Mouse (Mus musculus) CH12.LX (cell line): ENCODE data around the gene Phrf1. TPM values are rescaled to one million over a fixed set of nuclear protein-coding genes. Genes with fewer than 3 reads are reported as not detected.

Experiments used
- polyA plus RNA-seq: library from polyadenylated mRNA; unstranded; fragments of >175 nt; gene quantifications from 2 replicates; pipeline ENCODE4 v1.2.1, GENCODE M21; 2012; ENCODE audit warnings: low read depth; ENCODE audit not compliant: insufficient read length
- total RNA-seq, 2 experiments: library from RNA; depleted of rRNA; stranded (reverse); fragments of 300-350 nt in 1 of 2; fragments of >200 nt in 1 of 2; gene quantifications; 2 replicates each; pipeline ENCODE4 v1.2.3; 2012 to 2014

Phrf1 gene
- total and polyA plus RNA-seq, 3 experiments, result 22.4 to 59.2 (median 52.5) TPM

Other genes starting within 250 kb of the Phrf1 start
Only the 20 nearest of the 31 such genes appear.
- not detected in 2 replicates for gene Gm17387, start 199.7 kb upstream of the Phrf1 start, total RNA-seq (2012; rRNA removed)
- not detected in 2 replicates for gene Gm17387, start 199.7 kb upstream of the Phrf1 start, total RNA-seq (2014; rRNA removed)
- gene Gm17387, start 199.7 kb upstream of the Phrf1 start, polyA plus RNA-seq, result not detected in 2 replicates
- gene B4galnt4, start 167.7 kb upstream of the Phrf1 start, total RNA-seq (2012; rRNA removed), result 11.2 and 13.1 TPM in 2 replicates
- gene B4galnt4, start 167.7 kb upstream of the Phrf1 start, total RNA-seq (2014; rRNA removed), result 0.70 and 0.91 TPM in 2 replicates
- 2.9 TPM in 2 replicates for gene B4galnt4, start 167.7 kb upstream of the Phrf1 start, polyA plus RNA-seq
- gene Pkp3, start 150.6 kb upstream of the Phrf1 start, total RNA-seq (2012; rRNA removed), result 52.8 and 63.1 TPM in 2 replicates
- 23.9 and 25.3 TPM in 2 replicates for gene Pkp3, start 150.6 kb upstream of the Phrf1 start, total RNA-seq (2014; rRNA removed)
- 37.8 and 38.0 TPM in 2 replicates for gene Pkp3, start 150.6 kb upstream of the Phrf1 start, polyA plus RNA-seq
- gene Sigirr, start 128.2 kb upstream of the Phrf1 start, total RNA-seq (2012; rRNA removed), result 12.9 and 19.2 TPM in 2 replicates
- 13.2 and 15.6 TPM in 2 replicates for gene Sigirr, start 128.2 kb upstream of the Phrf1 start, total RNA-seq (2014; rRNA removed)
- gene Sigirr, start 128.2 kb upstream of the Phrf1 start, polyA plus RNA-seq, result 15.2 and 16.1 TPM in 2 replicates
- 0.04 TPM in 2 replicates for gene Ano9, start 111.0 kb upstream of the Phrf1 start, total RNA-seq (2012; rRNA removed)
- gene Ano9, start 111.0 kb upstream of the Phrf1 start, total RNA-seq (2014; rRNA removed), result not detected in 2 replicates
- not detected in 2 replicates for gene Ano9, start 111.0 kb upstream of the Phrf1 start, polyA plus RNA-seq
- 10.6 and 12.0 TPM in 2 replicates for gene Ptdss2, start 106.4 kb upstream of the Phrf1 start, total RNA-seq (2012; rRNA removed)
- 2.5 and 2.9 TPM in 2 replicates for gene Ptdss2, start 106.4 kb upstream of the Phrf1 start, total RNA-seq (2014; rRNA removed)
- 22.9 and 33.5 TPM in 2 replicates for gene Ptdss2, start 106.4 kb upstream of the Phrf1 start, polyA plus RNA-seq
- 133 and 137 TPM in 2 replicates for gene Rnh1, start 55.9 kb upstream of the Phrf1 start, total RNA-seq (2012; rRNA removed)
- gene Rnh1, start 55.9 kb upstream of the Phrf1 start, total RNA-seq (2014; rRNA removed), result 84.7 and 91.0 TPM in 2 replicates
- gene Rnh1, start 55.9 kb upstream of the Phrf1 start, polyA plus RNA-seq, result 95.5 and 103 TPM in 2 replicates
- gene Hras, start 34.8 kb upstream of the Phrf1 start, total RNA-seq (2012; rRNA removed), result 82.0 and 106 TPM in 2 replicates
- 43.6 and 48.9 TPM in 2 replicates for gene Hras, start 34.8 kb upstream of the Phrf1 start, total RNA-seq (2014; rRNA removed)
- 71.3 and 86.3 TPM in 2 replicates for gene Hras, start 34.8 kb upstream of the Phrf1 start, polyA plus RNA-seq
- 0.92 and 0.93 TPM in 2 replicates for gene Lrrc56, start 34.6 kb upstream of the Phrf1 start, total RNA-seq (2012; rRNA removed)
- 0.46 and 0.89 TPM in 2 replicates for gene Lrrc56, start 34.6 kb upstream of the Phrf1 start, total RNA-seq (2014; rRNA removed)
- 1.0 and 1.4 TPM in 2 replicates for gene Lrrc56, start 34.6 kb upstream of the Phrf1 start, polyA plus RNA-seq
- gene Lmntd2, start 14.7 kb upstream of the Phrf1 start, total RNA-seq (2012; rRNA removed), result 0.50 and 1.1 TPM in 2 replicates
- gene Lmntd2, start 14.7 kb upstream of the Phrf1 start, total RNA-seq (2014; rRNA removed), result 0.55 and 0.97 TPM in 2 replicates
- gene Lmntd2, start 14.7 kb upstream of the Phrf1 start, polyA plus RNA-seq, result 0.85 and 0.89 TPM in 2 replicates
- 9.4 and 11.6 TPM in 2 replicates for gene Rassf7, start 12.9 kb upstream of the Phrf1 start, total RNA-seq (2012; rRNA removed)
- gene Rassf7, start 12.9 kb upstream of the Phrf1 start, total RNA-seq (2014; rRNA removed), result 6.7 and 8.1 TPM in 2 replicates
- 4.1 and 4.6 TPM in 2 replicates for gene Rassf7, start 12.9 kb upstream of the Phrf1 start, polyA plus RNA-seq
- 11.2 and 26.2 TPM in 2 replicates for gene Irf7, start 37.7 kb downstream of the Phrf1 start, total RNA-seq (2012; rRNA removed)
- 10.1 and 10.5 TPM in 2 replicates for gene Irf7, start 37.7 kb downstream of the Phrf1 start, total RNA-seq (2014; rRNA removed)
- 6.5 and 7.7 TPM in 2 replicates for gene Irf7, start 37.7 kb downstream of the Phrf1 start, polyA plus RNA-seq
- 1.0 and 1.9 TPM in 2 replicates for gene Cdhr5, start 48.0 kb downstream of the Phrf1 start, total RNA-seq (2012; rRNA removed)
- gene Cdhr5, start 48.0 kb downstream of the Phrf1 start, total RNA-seq (2014; rRNA removed), result 0.31 and 0.35 TPM in 2 replicates
- gene Cdhr5, start 48.0 kb downstream of the Phrf1 start, polyA plus RNA-seq, result 3.3 and 3.9 TPM in 2 replicates
- not detected in 2 replicates for gene Sct, start 50.3 kb downstream of the Phrf1 start, total RNA-seq (2012; rRNA removed)
- not detected in 2 replicates for gene Sct, start 50.3 kb downstream of the Phrf1 start, total RNA-seq (2014; rRNA removed)
- gene Sct, start 50.3 kb downstream of the Phrf1 start, polyA plus RNA-seq, result 0.49 TPM in 1 of 2 replicates, not detected in the other
- gene Drd4, start 63.2 kb downstream of the Phrf1 start, total RNA-seq (2012; rRNA removed), result not detected in 2 replicates
- not detected in 2 replicates for gene Drd4, start 63.2 kb downstream of the Phrf1 start, total RNA-seq (2014; rRNA removed)
- not detected in 2 replicates for gene Drd4, start 63.2 kb downstream of the Phrf1 start, polyA plus RNA-seq
- gene Deaf1, start 98.9 kb downstream of the Phrf1 start, total RNA-seq (2012; rRNA removed), result 10.0 and 10.7 TPM in 2 replicates
- gene Deaf1, start 98.9 kb downstream of the Phrf1 start, total RNA-seq (2014; rRNA removed), result 3.5 and 5.7 TPM in 2 replicates
- gene Deaf1, start 98.9 kb downstream of the Phrf1 start, polyA plus RNA-seq, result 31.6 and 37.7 TPM in 2 replicates
- 7.4 and 8.5 TPM in 2 replicates for gene Tmem80, start 99.0 kb downstream of the Phrf1 start, total RNA-seq (2012; rRNA removed)
- 6.4 and 8.3 TPM in 2 replicates for gene Tmem80, start 99.0 kb downstream of the Phrf1 start, total RNA-seq (2014; rRNA removed)
- gene Tmem80, start 99.0 kb downstream of the Phrf1 start, polyA plus RNA-seq, result 8.2 and 9.9 TPM in 2 replicates
- 0.50 and 1.1 TPM in 2 replicates for gene Eps8l2, start 110.1 kb downstream of the Phrf1 start, total RNA-seq (2012; rRNA removed)
- not detected in 2 replicates for gene Eps8l2, start 110.1 kb downstream of the Phrf1 start, total RNA-seq (2014; rRNA removed)
- gene Eps8l2, start 110.1 kb downstream of the Phrf1 start, polyA plus RNA-seq, result 0.51 and 0.91 TPM in 2 replicates
- gene Taldo1, start 163.4 kb downstream of the Phrf1 start, total RNA-seq (2012; rRNA removed), result 188 and 205 TPM in 2 replicates
- gene Taldo1, start 163.4 kb downstream of the Phrf1 start, total RNA-seq (2014; rRNA removed), result 228 and 237 TPM in 2 replicates
- 124 and 129 TPM in 2 replicates for gene Taldo1, start 163.4 kb downstream of the Phrf1 start, polyA plus RNA-seq
- gene Gatd1, start 185.4 kb downstream of the Phrf1 start, total RNA-seq (2012; rRNA removed), result 23.9 and 29.6 TPM in 2 replicates
- gene Gatd1, start 185.4 kb downstream of the Phrf1 start, total RNA-seq (2014; rRNA removed), result 26.4 and 31.4 TPM in 2 replicates
- 17.6 and 21.2 TPM in 2 replicates for gene Gatd1, start 185.4 kb downstream of the Phrf1 start, polyA plus RNA-seq